9 mouse cellular contexts compared by ENCODE assay signal in the genomic region with DNA sequence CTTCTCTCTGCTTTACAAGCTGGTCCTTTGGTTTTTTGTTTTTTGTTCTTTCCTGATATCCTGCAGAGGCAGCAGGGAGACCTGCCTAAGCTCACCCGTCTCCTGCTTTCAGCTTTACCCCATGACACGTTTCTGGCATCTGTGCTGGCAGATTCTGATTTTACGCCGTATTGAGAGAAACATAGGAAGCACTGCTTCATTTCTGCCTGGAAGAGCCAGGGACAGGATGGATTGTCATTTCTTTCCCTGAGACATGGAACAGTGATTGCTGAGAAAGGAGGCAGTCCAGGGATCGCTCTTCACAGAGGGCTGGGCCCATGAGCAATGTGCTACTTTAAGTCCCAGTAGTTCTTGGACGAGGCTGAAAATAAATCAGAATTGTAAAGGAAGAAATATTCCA.
DNase-seq lines count a peak whose midpoint lies in the region; ATAC-seq lines count a peak whose summit lies in the region.
"Had no signal": no experiment of that assay in that cellular context is flagged by ENCODE, and none has a peak within 500 bp of the region (broad histone marks: within the 10 kb centered on the region; RNA-seq: fewer than 3 reads in every experiment).

No protein-coding gene starts in this region.

- H3K4me1 ChIP-seq in heart, embryonic 13.5 days, result peaks cover 17% of the 10 kb centered on the region
- 0 out of 2 replicates have a peak, but pooled peaks cover 3% of the 10 kb centered on the region for H3K4me1 ChIP-seq in liver, embryonic 12.5 days

- no peaks in the 10 kb centered on the region for H3K36me3 ChIP-seq in heart, embryonic 13.5 days
- no peaks in the 10 kb centered on the region for H3K36me3 ChIP-seq in liver, embryonic 12.5 days
- H3K36me3 ChIP-seq: limb, embryonic 12.5 days had no signal

- H3K27me3 ChIP-seq in heart, embryonic 13.5 days (replicated peaks), result no peaks in the 10 kb centered on the region
- no peaks in the 10 kb centered on the region for H3K27me3 ChIP-seq in liver, embryonic 12.5 days (replicated peaks)
- H3K27me3 ChIP-seq: limb, embryonic 12.5 days had no signal

- H3K27ac ChIP-seq in heart, embryonic 13.5 days (replicated peaks), result peak overlapping the region; percentile 50
- H3K27ac ChIP-seq in liver, embryonic 12.5 days, result no peak overlapping the region
- H3K27ac ChIP-seq: limb, embryonic 12.5 days had no signal

- no peaks in the 10 kb centered on the region for H3K9me3 ChIP-seq in heart, embryonic 13.5 days
- no peaks in the 10 kb centered on the region for H3K9me3 ChIP-seq in liver, embryonic 12.5 days (replicated peaks)
- H3K9me3 ChIP-seq: limb, embryonic 12.5 days had no signal

- WGBS in heart, embryonic 13.5 days, result 30% methylated on average over 6 of the region's 6 CpGs
- WGBS in liver, embryonic 12.5 days (ENCODE audit: insufficient replicate concordance), result 59% methylated on average over 6 of the region's 6 CpGs

- no peak for DNase-seq in heart, adult 8-10 months (ENCODE audit: low spot score)
- DNase-seq in right cerebral cortex, adult 18-20 months, result peak; percentile 16
- DNase-seq in right cerebral cortex, postnatal 14 days, result no peak
- DNase-seq in layer of hippocampus, postnatal 14 days (ENCODE audit: low spot score in 2 of 2), result peak; percentile 16 to 34
- no peak for DNase-seq in adrenal gland, adult 2 months

- no peak for ATAC-seq in heart, embryonic 13.5 days (ENCODE audit: extremely low read depth, insufficient number of reproducible peaks, low FRiP score, low TSS enrichment)
- ATAC-seq in liver, embryonic 12.5 days, result no peak
- ATAC-seq in activated CD4-positive, CD25-positive, alpha-beta regulatory T cell, adult 4 months, result no peak

- H3K4me2 ChIP-seq in heart, embryonic 13.5 days, result peak overlapping the region; percentile 44
- H3K4me2 ChIP-seq in liver, embryonic 12.5 days, result no peak overlapping the region
- H3K4me2 ChIP-seq: limb, embryonic 12.5 days had no signal

- H3K4me3 ChIP-seq in heart, embryonic 13.5 days, result no peak overlapping the region
- no peak overlapping the region for H3K4me3 ChIP-seq in liver, embryonic 12.5 days
- H3K4me3 ChIP-seq: limb, embryonic 12.5 days had no signal

- no peak overlapping the region for H3K9ac ChIP-seq in heart, embryonic 13.5 days
- no peak overlapping the region for H3K9ac ChIP-seq in liver, embryonic 12.5 days
- H3K9ac ChIP-seq: limb, embryonic 12.5 days had no signal

Comparison
In these comparisons a context has a peak if more than half of its experiments do, and no peak if none do; other contexts are left out.
1. DNase-seq: peak in right cerebral cortex, adult 18-20 months (single experiment) and layer of hippocampus, postnatal 14 days (2 of 2); none in heart, adult 8-10 months (single experiment), right cerebral cortex, postnatal 14 days (single experiment) and adrenal gland, adult 2 months (single experiment).